Mouse (Mus musculus): ENCODE data around the gene Runx2.

Gene Runx2

DNA sequence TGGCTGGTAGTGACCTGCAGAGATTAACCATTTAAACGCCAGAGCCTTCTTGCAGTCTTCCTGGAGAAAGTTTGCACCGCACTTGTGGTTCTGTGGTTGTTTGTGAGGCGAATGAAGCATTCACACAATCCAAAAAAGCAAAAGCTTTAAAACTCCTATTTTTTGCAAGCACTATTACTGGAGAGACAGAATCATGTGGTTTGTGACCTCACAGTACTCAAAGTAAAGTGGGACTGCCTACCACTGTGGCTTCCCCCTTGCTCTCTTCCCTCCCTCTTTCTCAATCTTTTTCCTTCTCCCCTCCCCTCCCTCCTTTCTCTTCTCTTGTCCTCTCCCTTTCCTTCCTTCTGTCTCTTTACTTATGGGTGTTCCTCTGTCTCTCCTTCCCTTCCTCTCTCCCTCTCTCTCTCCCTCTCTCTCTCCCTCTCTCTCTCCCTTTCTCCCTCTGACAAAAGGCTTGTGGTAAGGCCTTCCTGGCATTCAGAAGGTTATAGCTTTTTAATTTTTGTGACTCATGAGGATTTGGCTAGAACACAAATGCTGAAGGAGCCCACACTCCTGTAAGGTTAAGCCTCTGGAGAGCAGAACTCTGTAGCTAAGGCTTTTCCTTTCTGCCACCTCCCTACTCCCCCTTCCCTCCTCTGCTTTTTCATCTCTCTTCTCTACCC is at the start of gene Runx2:
Gene Runx2, minus strand, starts transcription at position 290 of the 668 bp plus-strand sequence.
- peak in 1 of 2 experiments; percentile 69 for DNase-seq (ENCODE audit: inconsistent age in 2 of 2, low spot score in 1 of 2)

GRCm38 (mm10) chr17:44863165-44863564 is 48.6 kb upstream of the Runx2 start:
- no peak for DNase-seq (ENCODE audit: inconsistent age in 2 of 2, low spot score in 1 of 2)

DNA sequence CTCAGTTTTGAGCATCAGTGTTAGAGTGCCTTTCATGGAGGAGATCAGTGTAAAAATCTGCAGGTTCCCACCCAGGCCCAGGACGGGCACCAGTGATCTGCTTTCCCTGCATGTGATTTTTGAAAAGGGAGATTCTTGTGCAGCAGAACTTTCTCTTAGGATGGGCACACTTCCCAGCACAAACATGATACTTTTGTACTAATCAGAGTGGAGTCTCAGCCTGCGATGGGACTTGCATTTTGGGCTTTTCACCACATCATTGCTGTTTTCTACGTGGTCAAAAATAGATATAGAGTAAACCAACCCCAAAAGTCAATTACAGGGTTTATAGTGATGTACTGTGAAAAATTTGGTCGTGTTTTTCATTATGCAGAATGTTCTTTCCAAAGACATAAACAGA is 27.6 kb upstream of the Runx2 start:
- DNase-seq (ENCODE audit: inconsistent age in 2 of 2, low spot score in 1 of 2), result no peak

DNA sequence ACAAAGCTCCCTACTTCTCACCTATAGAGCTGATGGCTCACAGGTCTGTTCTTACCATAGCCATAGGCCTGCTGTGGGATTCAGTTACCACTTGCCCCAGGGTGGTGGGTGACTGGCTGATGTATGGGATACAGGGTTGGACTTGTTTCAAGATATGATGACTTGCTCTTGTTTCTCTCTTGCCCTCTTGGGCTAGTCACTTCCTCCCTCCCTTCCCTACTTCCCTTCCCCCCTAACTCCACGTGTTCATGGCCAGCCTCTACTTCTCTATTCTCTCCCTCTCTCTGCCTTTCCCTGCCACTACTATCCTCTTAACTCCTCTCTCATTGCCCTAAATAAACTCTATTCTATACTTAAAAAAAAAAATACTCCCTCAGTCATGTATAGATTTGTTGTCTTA is 16.6 kb upstream of the Runx2 start:
- DNase-seq (ENCODE audit: inconsistent age in 2 of 2, low spot score in 1 of 2), result no peak

DNA sequence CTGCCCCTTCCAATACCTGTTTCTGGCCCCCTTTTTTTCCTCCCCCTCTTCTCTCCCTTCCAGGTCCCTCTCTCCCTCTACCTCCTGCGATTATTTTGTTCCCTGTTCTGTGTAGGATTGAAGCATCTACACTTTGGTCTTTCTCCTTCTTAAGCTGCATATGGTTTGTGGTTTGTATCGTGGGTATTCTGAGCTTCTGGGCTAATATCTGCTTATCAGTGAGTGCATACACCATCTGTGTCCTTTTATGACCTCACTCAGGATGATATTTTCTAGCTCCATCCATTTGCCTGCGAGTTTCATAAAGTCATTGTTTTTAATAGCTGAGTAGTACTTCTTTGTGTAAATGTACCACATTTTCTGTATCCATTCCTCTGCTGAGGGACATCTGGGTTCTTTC is 15.0 kb upstream of the Runx2 start:
- no peak for DNase-seq (ENCODE audit: inconsistent age in 2 of 2, low spot score in 1 of 2)

DNA sequence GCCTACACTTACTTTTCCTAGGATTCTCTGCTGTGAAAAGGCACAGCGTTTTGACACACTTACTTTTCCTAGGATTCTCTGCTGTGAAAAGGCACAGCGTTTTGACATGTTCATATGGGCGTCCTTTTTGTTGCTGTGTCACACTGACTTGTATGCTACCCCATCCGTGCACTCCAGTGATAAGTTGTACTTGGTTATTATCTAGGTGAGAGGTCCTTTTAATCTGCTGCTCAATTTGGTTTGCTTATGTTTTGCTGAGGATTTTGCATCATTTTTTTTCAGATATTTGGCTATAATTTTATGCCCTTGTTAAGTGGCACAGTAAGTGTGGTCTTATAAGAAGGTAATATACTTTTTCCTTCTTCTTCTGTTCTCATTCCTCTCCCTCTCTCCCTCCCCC is 13.4 kb upstream of the Runx2 start:
- no peak for DNase-seq (ENCODE audit: inconsistent age in 2 of 2, low spot score in 1 of 2)

DNA sequence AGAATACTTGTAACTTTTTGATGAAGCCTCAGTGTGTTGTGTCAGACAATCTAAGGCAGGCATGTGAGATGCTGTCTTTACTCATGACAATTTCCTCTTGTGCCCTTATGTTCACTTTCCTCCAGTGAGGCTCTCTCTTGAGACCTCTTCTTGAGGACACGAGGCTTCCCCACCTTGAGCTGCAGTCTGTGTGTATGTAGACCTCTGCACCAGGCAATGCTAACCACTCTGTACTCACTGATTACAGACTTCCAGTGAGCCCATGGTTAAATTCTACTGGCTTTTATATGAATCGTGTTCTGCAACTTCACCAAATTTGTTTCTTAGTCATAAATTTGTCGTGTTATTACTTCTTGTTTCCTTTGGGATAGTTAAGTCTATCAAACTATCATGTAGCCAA is 12.5 kb upstream of the Runx2 start:
- DNase-seq (ENCODE audit: inconsistent age in 2 of 2, low spot score in 1 of 2), result no peak

- no peak for DNase-seq (ENCODE audit: inconsistent age in 2 of 2, low spot score in 1 of 2)
Observed at GRCm38 (mm10) chr17:44821940-44822339, 7.3 kb upstream of the Runx2 start.

GRCm38 (mm10) chr17:44819816-44820215 is 5.2 kb upstream of the Runx2 start:
- DNase-seq (ENCODE audit: inconsistent age in 2 of 2, low spot score in 1 of 2), result peak in 1 of 2 experiments; percentile 13

GRCm38 (mm10) chr17:44818825-44819224 is 4.2 kb upstream of the Runx2 start:
- no peak for DNase-seq (ENCODE audit: inconsistent age in 2 of 2, low spot score in 1 of 2)

GRCm38 (mm10) chr17:44807031-44807430 is 7.6 kb downstream of the Runx2 start:
- no peak for DNase-seq (ENCODE audit: inconsistent age in 2 of 2, low spot score in 1 of 2)

GRCm38 (mm10) chr17:44797331-44797730 is 17.3 kb downstream of the Runx2 start:
- peak; percentile 54 to 82 for DNase-seq (ENCODE audit: inconsistent age in 2 of 2, low spot score in 1 of 2)

DNA sequence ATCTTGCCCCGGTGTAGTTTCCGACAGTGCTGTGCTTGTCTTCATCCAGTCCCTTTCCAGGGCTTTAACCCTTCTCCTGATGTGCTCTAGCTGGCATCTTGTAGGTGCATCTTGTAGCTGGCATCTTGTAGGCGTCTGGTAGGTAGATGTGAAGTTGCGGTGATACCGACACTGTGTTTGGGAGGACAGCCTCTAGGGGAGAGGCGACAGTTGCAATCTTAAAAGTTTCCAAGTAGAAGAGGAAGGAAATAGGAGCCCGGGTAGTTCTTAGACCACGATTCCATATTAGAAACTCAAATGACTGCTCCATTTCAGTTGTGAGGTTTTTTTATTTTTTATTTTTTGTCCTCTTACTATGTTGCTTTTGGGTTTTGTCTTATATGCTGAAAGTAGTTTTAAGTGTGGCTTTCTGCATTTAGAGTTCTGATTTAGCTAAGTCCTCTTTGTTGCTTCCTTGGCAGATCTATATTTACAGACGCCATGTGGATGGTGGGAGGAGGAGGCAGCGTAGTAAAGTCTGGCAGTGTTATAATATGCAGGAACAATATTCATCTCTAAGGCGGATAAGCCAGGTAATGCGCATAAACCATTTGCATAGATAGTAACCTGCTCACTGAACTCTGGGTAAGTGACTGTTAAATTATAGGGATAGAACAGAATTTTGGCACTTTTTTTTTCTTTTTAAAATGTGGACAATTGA is 22.2 kb downstream of the Runx2 start:
- no peak for DNase-seq (ENCODE audit: inconsistent age in 2 of 2, low spot score in 1 of 2)

DNA sequence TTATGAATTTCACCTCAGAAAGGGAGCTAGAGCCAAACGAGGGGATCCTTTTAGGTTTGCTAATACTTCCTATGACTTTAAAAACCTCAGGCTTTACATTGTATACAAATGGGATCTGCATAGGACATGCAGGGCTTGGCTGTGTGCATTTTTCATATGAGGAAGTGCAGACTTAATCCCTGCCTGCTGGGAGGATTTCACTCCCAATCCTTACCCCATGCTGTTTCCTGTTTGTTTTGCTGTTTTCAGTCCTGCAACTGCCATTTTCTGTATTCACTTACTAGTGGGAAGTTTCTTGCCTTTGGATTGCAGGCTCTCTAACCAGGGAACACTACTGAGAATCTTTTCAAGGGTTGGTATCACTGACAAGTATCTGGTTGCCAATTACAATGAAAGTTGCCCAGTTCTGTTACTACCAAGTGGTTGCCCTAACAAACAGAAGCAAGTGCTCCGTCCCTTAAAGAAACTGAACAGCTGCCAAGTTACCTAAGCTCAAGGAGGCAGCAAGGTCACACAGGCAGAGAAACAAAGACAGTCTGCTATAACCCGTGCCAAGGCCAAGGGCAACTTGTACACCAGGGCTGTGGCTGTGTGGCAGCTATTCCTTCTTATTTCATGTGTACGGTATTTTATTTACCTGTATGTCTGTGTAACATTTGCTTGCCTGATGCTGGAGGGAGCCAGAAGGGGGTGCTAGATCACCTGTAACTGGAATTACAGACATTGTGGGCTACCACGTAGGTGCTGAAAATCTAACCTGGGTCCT is 25.4 kb downstream of the Runx2 start:
- DNase-seq (ENCODE audit: inconsistent age in 2 of 2, low spot score in 1 of 2), result peak in 1 of 2 experiments; percentile 70

DNA sequence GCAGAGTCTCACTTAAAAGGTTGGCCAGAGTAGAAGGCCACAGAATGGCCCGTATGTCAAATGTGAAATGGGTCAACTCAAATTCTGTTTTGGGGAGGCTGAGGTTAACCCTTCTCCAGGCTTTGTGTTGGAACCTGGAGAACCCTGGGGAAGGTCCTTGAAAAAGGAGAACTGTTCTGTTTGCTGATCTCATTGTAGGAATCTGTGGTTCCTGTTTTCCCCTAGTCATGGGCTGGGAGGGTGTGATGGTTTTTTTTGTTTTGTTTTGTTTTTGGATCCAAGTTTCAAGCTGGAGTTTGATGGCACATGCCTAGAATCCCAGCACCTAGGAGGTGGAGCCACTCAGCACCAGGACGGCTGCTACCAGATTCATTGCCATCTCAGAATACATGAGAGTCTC is 31.5 kb downstream of the Runx2 start:
- DNase-seq (ENCODE audit: inconsistent age in 2 of 2, low spot score in 1 of 2), result no peak

- DNase-seq (ENCODE audit: inconsistent age in 2 of 2, low spot score in 1 of 2), result no peak
Observed at GRCm38 (mm10) chr17:44782366-44782765, 32.2 kb downstream of the Runx2 start.

GRCm38 (mm10) chr17:44780353-44780752 is 34.2 kb downstream of the Runx2 start:
- DNase-seq (ENCODE audit: inconsistent age in 2 of 2, low spot score in 1 of 2), result no peak

DNA sequence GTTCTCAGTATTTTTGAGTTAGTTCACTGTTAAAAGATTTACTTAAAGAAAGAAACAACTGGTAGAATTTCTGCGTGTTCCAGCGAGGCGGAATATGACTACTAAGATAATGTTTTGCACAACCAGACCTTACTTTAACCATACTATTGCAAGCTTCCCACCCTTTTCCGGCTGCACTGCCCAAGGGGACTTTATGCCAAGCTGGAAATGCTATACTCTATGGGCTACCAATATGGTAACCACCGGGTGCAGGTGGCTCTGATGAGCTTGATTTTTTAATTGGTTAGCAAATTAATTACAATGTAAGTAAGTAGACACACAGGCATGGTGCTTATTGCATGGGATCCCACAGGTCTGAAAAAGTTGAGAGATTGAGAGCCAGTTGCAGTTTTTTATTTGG is 36.5 kb downstream of the Runx2 start:
- DNase-seq (ENCODE audit: inconsistent age in 2 of 2, low spot score in 1 of 2), result peak in 1 of 2 experiments; percentile 51

DNA sequence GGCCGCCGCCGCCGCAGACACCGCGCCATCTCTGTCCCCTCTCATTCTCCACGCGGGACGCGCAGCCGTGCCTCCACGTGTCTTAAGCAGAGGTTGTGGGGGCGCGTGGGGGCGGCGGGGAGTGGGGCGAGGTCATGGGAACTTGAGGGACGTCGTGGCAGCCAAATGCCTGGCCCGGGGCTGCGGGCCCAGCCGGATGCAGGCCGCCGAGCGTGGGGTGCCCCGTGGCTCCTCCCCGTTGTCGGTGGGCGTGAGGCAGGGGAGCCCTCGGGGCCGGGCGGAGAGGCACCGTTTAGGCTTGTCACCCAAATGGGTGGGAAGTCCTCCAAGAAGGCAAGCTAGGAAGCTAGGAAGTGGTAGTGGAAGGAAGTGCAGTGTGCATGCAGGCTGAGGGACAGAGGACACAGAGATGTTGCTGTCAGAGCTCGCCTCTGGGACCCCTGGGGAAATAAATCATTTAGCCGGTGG is 37.2 kb downstream of the Runx2 start:
- peak; percentile 84 to 90 for DNase-seq (ENCODE audit: inconsistent age in 2 of 2, low spot score in 1 of 2)

DNA sequence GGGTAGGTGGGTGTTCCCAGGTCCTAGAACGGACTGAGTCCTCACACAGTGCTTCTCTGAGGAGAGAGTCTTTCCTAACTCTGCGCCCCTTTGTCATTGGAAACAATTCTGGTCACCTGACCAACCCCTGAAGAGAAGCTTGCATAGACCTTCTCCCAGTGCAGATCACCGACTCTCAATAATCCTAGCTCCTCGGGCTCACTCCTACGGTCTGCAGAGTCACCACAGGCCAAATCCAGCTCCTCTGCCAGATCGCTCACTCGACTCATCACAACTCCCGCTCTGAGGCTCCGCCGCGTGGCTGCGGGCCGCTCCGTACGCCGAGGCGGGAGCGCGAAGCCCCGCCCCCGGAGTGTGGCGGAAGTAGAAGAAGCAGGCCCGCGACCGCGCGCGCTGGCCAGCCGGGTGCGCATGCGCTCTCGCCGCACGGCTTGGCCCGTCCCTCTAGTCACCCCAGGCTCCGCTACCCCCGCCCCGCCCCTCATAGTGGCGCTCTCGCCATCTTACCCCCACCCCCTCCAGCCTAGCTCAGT is 37.8 kb downstream of the Runx2 start, which contains the start of gene Supt3:
Gene Supt3, plus strand, starts transcription at position 415 of the 533 bp plus-strand sequence.
- DNase-seq (ENCODE audit: inconsistent age in 2 of 2, low spot score in 1 of 2), result peak; percentile 98 to 99

- DNase-seq (ENCODE audit: inconsistent age in 2 of 2, low spot score in 1 of 2), result no peak
Observed at GRCm38 (mm10) chr17:44772576-44772975, 42.0 kb downstream of the Runx2 start.

Data from adrenal gland, adult (tissue).